Mouse (Mus musculus): ENCODE measurements at regions not wholly inside any gene's neighbourhood (a gene's known extent, or its start where the extent isn't known, plus 50 kb on each side); places are given as distances from the start of the nearest gene placed in this dataset.

DNA sequence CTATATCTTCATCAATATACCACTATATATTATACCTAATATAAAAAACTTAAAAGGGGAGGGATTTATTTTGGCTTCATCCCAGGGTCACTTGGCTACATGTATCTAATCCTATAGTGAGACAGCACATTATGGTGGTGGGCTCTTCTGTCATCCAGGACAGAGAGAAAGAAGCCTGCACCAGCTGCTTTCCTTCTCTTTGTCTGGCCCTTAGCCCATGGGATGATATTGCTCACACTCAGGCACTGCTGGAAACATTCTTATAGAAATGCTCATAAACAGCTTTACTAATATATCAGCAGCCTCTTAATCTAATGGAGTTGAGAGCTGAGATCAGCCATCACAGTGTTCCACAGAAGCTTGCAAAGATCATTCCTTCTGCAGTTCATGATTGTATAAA lies 64.3 kb upstream of the Slc24a2 start:
- no peak for TF ChIP-seq CTCF (IDR thresholded peaks at IDR 0.05; ENCODE audit: insufficient read depth, low read length)
- no peak for TF ChIP-seq POLR2A (IDR thresholded peaks at IDR 0.05; ENCODE audit: borderline replicate concordance, extremely low read depth, low read depth, low read length)

Measured in lung, adult 2 months (tissue).